Mouse (Mus musculus): ENCODE measurements around the gene Txnrd2.

Txnrd2 gene

GRCm38 (mm10) chr16:18426215-18426791 is at the start of gene Txnrd2:
Gene Txnrd2, plus strand, starts transcription at chr16:18426384.
- DNase-seq, result peak; percentile 78

- DNase-seq, result peak; percentile 77
Observed at GRCm38 (mm10) chr16:18377203-18377602, 49.0 kb upstream of the Txnrd2 start.

DNA sequence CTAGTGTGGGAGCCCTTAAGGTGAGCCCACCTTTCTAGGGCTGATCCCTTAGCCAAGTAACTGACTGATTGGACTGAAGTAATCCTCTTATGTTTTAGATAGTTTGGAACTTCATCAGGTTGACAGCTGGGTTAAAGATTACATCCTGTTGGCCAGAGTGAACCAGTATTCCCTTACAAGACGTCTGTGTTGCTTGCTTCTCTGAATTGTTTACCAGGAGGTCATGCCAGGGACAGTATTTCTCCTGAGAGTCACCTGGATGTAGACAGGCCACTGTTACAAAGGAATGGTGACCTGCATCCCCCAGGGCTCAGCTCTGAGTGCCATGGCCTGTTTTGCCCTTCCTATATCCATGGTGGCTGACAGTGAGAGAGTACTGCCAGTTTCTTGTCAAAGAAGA is 47.7 kb upstream of the Txnrd2 start:
- peak; percentile 69 for DNase-seq

GRCm38 (mm10) chr16:18379338-18380001 is 46.7 kb upstream of the Txnrd2 start:
- DNase-seq, result peak; percentile 69

DNA sequence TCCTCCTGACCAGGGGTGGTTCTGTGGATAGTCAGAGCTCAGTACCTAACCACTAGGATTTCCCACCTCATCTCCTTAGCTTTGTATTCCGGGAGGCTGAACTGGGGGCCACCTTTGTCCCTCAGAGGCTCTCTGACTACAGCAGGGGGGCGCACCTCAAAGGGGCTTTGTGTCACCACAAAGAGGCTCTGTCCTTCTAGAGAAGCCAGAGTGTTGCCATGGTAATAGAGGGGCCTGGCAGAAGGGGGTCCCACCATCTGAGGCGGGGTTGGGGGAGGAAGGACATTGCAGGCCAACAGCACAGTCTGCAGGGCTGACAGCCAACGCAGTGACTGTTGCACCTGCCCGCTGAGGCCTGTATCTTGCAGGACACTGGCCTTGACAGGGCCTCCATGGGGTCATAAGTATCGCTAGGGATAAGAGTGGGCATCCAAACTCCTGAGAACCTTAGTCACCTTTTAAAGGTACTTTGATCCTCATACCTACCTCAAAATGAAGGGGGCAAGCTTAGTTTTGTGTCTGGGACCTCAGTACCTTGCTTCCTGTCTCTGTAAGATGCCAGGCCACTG is 45.6 kb upstream of the Txnrd2 start:
- no peak for DNase-seq

DNA sequence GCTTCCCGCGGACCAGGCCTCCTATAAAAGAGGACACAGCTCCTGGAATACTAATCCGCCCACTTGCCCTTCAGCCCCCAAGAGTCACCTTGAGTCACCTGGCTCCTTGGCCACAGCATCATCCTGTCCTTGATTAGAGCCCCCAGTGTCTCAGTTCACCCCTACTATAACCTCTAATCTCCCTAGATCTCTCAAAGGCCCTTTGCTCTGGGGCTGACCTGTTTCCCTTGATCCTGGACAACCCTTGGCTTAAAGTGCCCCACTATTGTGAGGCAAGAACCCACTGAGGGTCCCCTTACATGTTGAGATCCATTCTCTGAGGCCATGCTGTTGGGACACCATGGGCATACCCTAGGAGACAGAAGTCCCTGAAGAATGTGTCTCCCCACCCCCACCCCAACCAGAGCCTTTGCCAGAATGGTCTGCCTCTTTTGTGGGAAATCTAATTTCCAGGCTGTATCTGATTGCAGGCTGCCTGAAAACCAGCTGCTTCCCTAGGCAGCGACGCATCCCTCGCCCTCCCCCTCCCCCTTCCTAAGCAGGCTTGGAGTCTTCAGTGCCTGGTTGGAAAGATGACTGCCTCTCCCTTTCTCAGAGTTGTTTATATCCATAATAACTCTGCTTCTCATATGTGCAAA is 44.4 kb upstream of the Txnrd2 start:
- DNase-seq, result no peak

DNA sequence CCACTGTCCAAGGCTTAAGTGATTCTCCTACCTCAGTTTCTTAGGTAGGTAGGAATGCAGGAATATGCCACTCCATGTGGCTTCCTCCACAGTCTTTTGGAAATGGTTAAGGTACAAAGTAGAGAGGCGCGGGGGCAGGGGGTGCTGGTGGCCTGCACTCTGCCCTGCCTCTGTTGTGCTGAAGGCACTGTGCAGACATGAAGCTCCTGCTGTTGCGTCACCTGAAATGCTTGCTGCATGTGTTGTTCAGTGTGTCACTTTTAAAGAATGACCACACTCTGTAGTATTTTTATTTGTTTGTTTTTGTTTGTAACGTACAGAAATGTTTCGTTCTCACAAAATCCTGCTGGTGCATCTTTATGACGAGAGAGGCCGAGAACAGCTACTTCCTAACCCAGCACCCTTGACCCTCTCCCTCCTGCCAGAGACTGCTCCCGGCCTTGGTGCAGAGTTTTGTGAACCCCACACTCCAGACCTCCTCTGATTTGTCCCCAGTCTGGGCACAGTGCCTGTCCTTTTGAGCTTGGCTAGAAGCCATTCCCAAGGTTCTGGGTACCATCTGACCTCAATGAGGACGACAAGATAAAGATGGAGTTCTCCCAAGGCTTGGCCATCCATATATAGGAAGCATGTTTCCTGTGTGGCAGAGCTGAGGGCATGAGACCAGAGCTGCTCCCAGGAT is 43.0 kb upstream of the Txnrd2 start:
- peak; percentile 59 for DNase-seq

DNA sequence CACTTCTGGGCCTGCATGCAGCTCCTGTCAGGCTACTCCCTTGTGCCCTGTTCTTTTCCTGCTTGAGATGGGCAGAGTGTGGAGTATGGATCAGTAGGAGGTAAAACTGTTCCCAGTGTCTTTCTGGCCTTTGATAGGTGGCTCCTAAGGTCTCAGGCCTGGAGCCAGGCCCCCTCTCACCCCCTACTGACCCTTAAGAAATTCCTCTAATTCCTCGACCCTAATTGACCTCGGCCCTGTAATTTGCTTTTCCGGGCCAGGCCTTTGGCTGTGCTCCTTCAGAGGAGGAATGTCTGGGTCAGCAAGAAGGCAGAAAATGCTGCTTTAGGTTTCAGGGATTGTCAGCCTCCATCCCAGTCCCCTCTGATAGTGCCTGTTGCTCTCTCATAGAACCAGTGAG is 42.4 kb upstream of the Txnrd2 start:
- DNase-seq, result peak; percentile 74

DNA sequence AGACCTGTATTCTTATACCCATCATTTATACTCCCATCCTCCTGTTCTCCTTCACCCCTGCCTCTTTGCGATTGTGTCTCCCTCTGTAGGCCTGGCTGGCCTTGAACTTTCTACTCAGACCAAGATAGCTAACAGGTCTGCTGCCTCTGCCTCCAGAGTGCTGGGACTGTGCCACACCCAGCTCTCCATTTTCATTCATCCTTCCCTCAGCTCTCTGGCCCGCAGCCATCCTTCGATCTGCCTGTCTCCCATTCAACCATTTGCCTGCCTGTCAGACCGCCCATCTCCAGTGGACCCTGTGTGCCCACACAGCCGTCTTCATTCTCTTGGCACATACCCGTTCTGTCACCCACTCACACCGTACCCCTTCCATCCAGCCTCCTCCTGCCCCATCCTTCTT is 42.0 kb upstream of the Txnrd2 start:
- no peak for DNase-seq

DNA sequence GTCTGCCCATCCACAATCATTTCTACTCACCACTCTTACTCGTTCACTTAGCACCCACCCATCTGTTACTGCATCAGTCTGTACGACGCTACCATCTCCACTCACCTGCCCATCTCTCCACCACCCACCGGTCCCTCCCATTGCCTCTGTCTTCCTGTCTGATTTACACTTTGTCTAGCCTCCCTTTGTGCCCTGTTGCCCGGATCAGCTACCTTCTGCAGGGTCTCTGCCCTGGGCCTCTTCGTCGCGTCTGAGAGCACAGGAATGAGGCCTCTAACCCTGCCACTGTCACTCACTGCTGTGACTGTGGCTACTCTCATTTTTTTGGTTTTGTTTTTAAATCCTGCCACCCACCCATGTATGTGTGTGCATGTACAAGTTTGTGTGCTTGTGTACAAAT is 41.5 kb upstream of the Txnrd2 start:
- DNase-seq, result no peak

- no peak for DNase-seq
Observed at GRCm38 (mm10) chr16:18385411-18385810, 40.8 kb upstream of the Txnrd2 start.

- no peak for DNase-seq
Observed at GRCm38 (mm10) chr16:18386451-18386850, 39.7 kb upstream of the Txnrd2 start.

- no peak for DNase-seq
Observed at GRCm38 (mm10) chr16:18386972-18387371, 39.2 kb upstream of the Txnrd2 start.

DNA sequence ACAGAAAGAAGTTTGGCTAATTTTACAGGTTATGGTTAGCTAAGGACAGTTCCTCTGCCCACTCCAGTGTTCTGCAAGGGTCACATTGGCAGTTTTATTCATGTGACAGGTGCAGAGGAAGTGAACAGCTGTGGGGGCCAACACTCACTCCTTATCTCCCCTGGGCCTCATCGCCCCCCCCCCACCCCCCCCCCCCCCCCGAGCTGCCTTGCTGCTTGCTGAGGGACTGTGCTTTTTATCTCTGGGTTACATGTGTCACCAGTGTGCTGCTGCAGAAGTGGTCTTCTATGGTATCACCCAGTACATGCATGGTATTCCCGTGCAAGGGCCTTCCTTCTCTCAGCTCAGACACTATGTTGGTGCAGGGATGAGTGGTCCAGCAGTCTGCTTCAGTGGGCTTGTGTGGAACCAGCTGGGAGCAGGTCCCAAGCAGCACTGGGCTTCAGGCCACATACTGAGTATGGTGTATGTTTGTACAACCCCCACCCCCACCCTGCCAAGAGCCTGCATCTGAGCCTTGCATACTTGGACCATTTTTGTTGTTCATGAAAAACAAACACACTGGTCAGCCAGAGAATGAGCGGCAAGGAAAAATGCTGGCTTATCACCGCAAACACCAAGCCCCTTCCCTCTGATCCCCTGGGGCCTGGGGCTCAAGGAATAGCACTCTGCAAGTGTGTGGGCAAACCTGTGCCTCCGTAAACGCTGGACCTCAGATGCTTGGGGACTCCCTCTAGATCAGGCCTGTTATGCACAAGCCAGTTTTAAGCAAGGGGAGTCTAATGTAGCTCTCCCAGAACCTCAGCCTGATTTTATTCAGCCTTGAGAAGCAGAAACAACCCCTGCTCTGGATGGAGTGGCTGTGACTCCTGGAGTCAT is 38.2 kb upstream of the Txnrd2 start:
- DNase-seq, result no peak

DNA sequence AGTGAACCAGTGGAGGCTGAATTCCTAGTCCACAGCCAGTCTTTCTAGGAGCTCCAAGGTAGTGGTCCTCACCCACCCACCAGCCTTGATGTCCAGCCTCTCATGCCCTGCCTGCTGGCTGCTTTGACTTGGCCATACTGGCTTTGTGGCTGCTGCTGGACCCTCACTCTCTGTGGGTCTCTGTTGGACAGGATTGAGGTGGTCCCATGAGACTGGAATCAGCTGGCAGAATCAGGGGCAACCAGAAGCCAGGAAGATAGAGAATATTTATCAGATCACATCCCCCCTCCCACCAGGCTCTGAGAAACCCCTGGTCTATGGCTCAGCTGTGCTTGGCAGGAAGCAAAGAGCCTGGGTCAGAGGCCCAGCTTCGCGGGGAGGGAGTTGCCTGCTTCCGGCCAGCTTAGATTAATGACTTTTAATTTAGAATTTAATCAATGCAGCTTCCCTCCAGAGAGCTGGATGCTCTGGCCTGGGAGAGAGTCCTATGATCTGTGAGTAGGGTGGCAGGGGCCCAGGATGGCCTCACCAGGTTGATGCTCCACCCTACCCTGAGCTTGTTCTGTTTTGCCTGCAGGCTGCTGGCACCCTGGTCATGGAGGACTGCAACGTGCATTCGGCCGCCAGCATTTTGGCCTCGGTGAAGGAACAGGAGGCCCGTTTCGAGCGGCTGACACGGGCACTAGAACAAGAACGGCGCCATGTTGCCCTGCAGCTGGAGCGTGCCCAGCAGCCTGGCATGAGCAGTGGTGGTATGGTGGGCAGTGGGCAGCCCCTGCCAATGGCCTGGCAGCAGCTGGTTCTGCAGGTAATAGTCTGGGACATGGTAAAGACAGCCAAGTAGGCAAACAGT is 37.4 kb upstream of the Txnrd2 start:
- DNase-seq, result no peak

DNA sequence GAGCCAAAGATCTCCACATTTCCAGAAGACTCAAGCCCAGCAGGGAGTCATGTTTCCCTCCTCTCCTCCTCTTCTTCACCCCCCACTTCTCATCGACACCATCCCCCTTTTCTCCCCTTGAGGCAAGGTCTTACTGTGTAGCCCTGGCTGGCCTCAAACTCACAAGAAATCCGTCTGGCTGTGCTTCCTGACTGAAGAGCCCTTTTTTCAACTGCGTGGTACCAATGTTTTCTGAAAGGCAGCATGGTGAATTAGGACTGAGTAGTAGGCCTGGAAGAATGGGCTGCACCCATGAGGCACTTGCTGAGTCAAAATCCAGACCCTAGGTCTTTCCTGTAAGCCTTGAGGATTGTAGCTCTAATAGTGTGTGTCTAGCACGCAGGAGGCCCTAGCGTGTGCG is 35.8 kb upstream of the Txnrd2 start:
- DNase-seq, result no peak

GRCm38 (mm10) chr16:18391127-18391526 is 35.1 kb upstream of the Txnrd2 start:
- DNase-seq, result peak; percentile 87

DNA sequence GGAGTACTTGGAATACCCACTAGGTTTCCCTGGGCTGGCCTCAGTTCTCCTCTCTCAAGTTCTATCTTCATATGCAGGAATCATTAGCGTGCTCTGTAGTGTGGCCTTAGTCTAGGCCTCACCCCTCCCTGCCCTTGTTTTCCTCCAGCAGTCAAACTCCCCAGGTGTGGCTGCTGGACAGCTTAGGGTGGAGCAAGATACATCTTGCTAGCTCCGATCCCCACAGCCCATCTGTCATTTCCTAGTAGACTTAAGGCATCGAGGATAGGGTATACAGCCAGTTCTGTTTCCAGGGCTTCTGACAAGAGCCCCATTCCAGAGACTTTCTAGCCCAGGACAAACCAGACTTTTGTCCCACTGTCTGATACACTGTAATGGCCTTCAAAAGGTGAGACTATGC is 34.5 kb upstream of the Txnrd2 start:
- DNase-seq, result no peak

- DNase-seq, result peak; percentile 92
Observed at GRCm38 (mm10) chr16:18392469-18393426, 33.4 kb upstream of the Txnrd2 start.

DNA sequence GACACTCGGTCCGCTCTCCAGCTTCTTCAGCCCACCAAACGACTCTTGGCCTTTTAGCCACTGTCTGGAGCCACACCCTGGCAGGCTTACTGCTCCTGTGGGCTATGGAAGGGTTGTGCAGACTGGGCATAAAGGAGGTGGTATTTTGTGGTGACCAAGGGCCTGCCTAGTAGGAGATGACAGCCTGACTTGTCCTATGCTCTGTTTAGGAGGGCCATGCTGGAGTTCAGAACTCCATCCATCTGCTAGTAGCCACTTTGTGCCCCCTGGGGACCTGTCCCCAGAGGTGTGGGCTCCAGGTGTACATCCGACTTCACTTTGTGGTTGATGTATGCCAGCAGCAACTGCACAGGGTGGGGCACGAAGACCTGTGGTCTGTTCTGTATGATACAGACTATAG is 32.6 kb upstream of the Txnrd2 start:
- no peak for DNase-seq

All from kidney, adult 9 months (tissue).